Mouse (Mus musculus) neural tube, embryonic 12.5 days (tissue): ENCODE data around the gene Cntnap5a. TPM values are rescaled to one million over a fixed set of nuclear protein-coding genes. Genes with fewer than 3 reads are reported as not detected.

ENCODE experiments used
- ATAC-seq: fragments of 200-750 bp; cut with Nextera tagmentation; 2 replicates; pipeline ENCODE4 v1.8.0; 2017; ENCODE audit warnings: low read depth, mild to moderate bottlenecking, moderate TSS enrichment, moderate library complexity; ENCODE audit not compliant: low FRiP score
- H3K27ac ChIP-seq: fragments of 300-500 bp; sonication (generic); 2 replicates; pipeline ENCODE4 v1.5.1; 2016
- H3K27me3 ChIP-seq: fragments of 300-500 bp; sonication (generic); replicated peaks from 2 replicates; pipeline ENCODE4 v1.6.1; 2016; ENCODE audit warnings: mild to moderate bottlenecking
- H3K36me3 ChIP-seq: fragments of 300-500 bp; sonication (generic); 2 replicates; pipeline ENCODE4 v1.6.1; 2016; ENCODE audit warnings: mild to moderate bottlenecking
- H3K4me1 ChIP-seq: fragments of 300-500 bp; sonication (generic); 2 replicates; pipeline ENCODE4 v1.6.1; 2016
- H3K4me2 ChIP-seq: fragments of 300-500 bp; sonication (generic); replicated peaks from 2 replicates; pipeline ENCODE4 v1.6.1; 2016; ENCODE audit warnings: mild to moderate bottlenecking
- H3K4me3 ChIP-seq: fragments of 300-500 bp; sonication (generic); 2 replicates; pipeline ENCODE4 v1.5.1; 2016
- H3K9ac ChIP-seq: fragments of 300-500 bp; sonication (generic); 2 replicates; pipeline ENCODE4 v1.6.1; 2016; ENCODE audit warnings: mild to moderate bottlenecking
- H3K9me3 ChIP-seq: fragments of 300-500 bp; sonication (generic); 2 replicates; pipeline ENCODE4 v1.6.1; 2016; ENCODE audit warnings: mild to moderate bottlenecking
- WGBS: fragments of 180-500 bp; shearing (Covaris S2); methylation state at CpG from one replicate; pipeline ENCODE4 v1.1.7; 2016; 5-methylcytosine and 5-hydroxymethylcytosine counted together
- polyA plus RNA-seq: library from polyadenylated mRNA; unstranded; fragments of >200 nt; fragmentation: Nextera tagmentation; extraction: Ambion mirVana; gene quantifications from 2 replicates; pipeline ENCODE4 v1.2.1, GENCODE M21; 2016

The Cntnap5a gene
- polyA plus RNA-seq, 1 experiment from 2014 or later, result 0.52 TPM

DNA sequence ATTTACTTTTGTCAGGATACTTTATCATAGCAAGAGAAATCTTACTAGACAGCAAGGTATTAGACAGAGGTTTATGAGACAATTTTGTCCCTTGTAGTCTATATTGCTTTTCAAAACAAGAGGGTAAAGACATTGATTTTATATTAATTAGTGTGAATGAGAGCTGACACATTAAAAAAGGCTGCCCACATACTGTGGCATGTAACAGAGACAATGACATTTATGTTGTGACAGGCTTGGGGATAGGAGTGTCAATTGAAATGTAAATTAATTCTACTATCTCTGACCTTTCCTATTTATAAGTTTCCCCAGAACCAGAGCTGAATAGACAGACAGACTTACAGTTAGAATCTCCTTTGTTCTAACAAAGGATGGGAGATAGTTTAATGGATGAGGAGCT is 596.6 kb downstream of the Cntnap5a start:
- ATAC-seq, result no peak
- H3K9me3 ChIP-seq, result no peaks in the 10 kb centered on the region
- no peak overlapping the region for H3K4me2 ChIP-seq
- no peak overlapping the region for H3K27ac ChIP-seq
- H3K4me3 ChIP-seq, result no peak overlapping the region
- H3K27me3 ChIP-seq, result no peaks in the 10 kb centered on the region
- no peak overlapping the region for H3K9ac ChIP-seq
- no peaks in the 10 kb centered on the region for H3K4me1 ChIP-seq
- H3K36me3 ChIP-seq, result no peaks in the 10 kb centered on the region

DNA sequence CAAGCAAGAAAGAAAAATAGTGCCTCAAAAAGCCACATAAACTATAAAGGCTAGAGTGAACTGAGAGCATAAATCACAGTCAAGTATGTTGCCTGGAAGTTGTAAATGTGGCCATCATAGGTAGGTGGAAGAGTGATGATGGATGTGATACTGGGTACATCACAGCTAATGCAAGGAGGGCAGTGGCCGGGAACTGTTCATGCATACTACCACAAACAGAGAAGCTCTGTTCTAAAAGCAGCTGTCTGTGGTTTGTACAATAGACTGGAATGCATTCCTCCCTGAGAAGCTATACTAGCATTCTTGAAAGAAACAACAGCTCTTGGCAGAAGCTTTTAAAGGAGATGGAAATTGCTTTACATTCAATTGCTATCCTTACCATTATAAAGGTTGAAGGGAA is 599.4 kb downstream of the Cntnap5a start:
- 41% methylated on average over 1 of the region's 1 CpGs for WGBS
- Histone ChIP-seq H3K4me2 (no peak overlapping the region), H3K27me3 (no peaks in the 10 kb centered on the region), H3K9me3 (no peaks in the 10 kb centered on the region), H3K4me3 (no peak overlapping the region), H3K4me1 (no peaks in the 10 kb centered on the region), H3K27ac (no peak overlapping the region), H3K9ac (no peak overlapping the region), H3K36me3 (no peaks in the 10 kb centered on the region)
- ATAC-seq, result no peak

GRCm38 (mm10) chr1:116306555-116306954 is 622.0 kb downstream of the Cntnap5a start:
- no peak overlapping the region for H3K9ac ChIP-seq
- H3K27me3 ChIP-seq, result no peaks in the 10 kb centered on the region
- no peaks in the 10 kb centered on the region for H3K36me3 ChIP-seq
- 77% methylated on average over 3 of the region's 3 CpGs for WGBS
- no peaks in the 10 kb centered on the region for H3K4me1 ChIP-seq
- H3K27ac ChIP-seq, result no peak overlapping the region
- no peak for ATAC-seq
- H3K9me3 ChIP-seq, result no peaks in the 10 kb centered on the region
- H3K4me2 ChIP-seq, result no peak overlapping the region
- H3K4me3 ChIP-seq, result no peak overlapping the region

- H3K4me2 ChIP-seq, result no peak overlapping the region
- no peak overlapping the region for H3K4me3 ChIP-seq
- WGBS, result 62% methylated on average over 3 of the region's 3 CpGs
- no peaks in the 10 kb centered on the region for H3K9me3 ChIP-seq
- no peak overlapping the region for H3K27ac ChIP-seq
- no peaks in the 10 kb centered on the region for H3K27me3 ChIP-seq
- H3K4me1 ChIP-seq, result no peaks in the 10 kb centered on the region
- no peak overlapping the region for H3K9ac ChIP-seq
- ATAC-seq, result peak; percentile 43
- no peaks in the 10 kb centered on the region for H3K36me3 ChIP-seq
These were observed 627.0 kb downstream of the Cntnap5a start for GRCm38 (mm10) chr1:116311512-116311911.

- Histone ChIP-seq H3K4me1 (no peaks in the 10 kb centered on the region), H3K9ac (no peak overlapping the region), H3K4me3 (no peak overlapping the region), H3K27ac (no peak overlapping the region), H3K9me3 (no peaks in the 10 kb centered on the region), H3K27me3 (no peaks in the 10 kb centered on the region), H3K36me3 (no peaks in the 10 kb centered on the region), H3K4me2 (no peak overlapping the region)
- ATAC-seq, result no peak
These were observed 628.7 kb downstream of the Cntnap5a start for GRCm38 (mm10) chr1:116313269-116313668.

GRCm38 (mm10) chr1:116324505-116324904 is 639.9 kb downstream of the Cntnap5a start:
- Histone ChIP-seq H3K36me3 (no peaks in the 10 kb centered on the region), H3K27ac (no peak overlapping the region), H3K4me1 (no peaks in the 10 kb centered on the region), H3K9me3 (no peaks in the 10 kb centered on the region), H3K4me3 (no peak overlapping the region), H3K27me3 (no peaks in the 10 kb centered on the region), H3K9ac (no peak overlapping the region), H3K4me2 (no peak overlapping the region)
- ATAC-seq, result no peak

- H3K9me3 ChIP-seq, result no peaks in the 10 kb centered on the region
- no peak for ATAC-seq
- no peaks in the 10 kb centered on the region for H3K27me3 ChIP-seq
- H3K27ac ChIP-seq, result no peak overlapping the region
- no peak overlapping the region for H3K9ac ChIP-seq
- H3K4me2 ChIP-seq, result no peak overlapping the region
- no peaks in the 10 kb centered on the region for H3K4me1 ChIP-seq
- H3K36me3 ChIP-seq, result no peaks in the 10 kb centered on the region
- H3K4me3 ChIP-seq, result no peak overlapping the region
These were observed 669.1 kb downstream of the Cntnap5a start for GRCm38 (mm10) chr1:116353669-116354068.

DNA sequence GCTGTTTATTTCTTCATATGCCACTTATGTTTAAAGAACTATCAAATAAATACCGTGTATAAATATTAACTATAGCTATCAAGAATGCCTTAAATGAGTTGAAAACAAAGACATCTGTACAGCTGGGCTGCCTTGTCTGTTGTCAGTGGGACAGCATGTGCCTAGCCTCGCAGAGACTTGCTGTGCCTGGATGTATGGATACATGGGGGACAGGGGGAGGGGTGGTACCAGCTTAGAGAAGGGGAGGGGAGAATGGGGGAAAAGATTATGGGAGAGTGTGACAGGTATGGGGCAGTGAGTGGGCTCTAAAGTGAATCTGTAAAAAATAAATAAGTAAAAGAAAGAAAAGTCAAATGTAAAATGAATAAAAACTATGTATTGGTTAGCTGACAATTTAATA is 681.0 kb downstream of the Cntnap5a start:
- no peak overlapping the region for H3K4me3 ChIP-seq
- 47% methylated on average over 2 of the region's 2 CpGs for WGBS
- ATAC-seq, result 0 out of 2 replicates have a peak, but pooled peaks have one; percentile 31

DNA sequence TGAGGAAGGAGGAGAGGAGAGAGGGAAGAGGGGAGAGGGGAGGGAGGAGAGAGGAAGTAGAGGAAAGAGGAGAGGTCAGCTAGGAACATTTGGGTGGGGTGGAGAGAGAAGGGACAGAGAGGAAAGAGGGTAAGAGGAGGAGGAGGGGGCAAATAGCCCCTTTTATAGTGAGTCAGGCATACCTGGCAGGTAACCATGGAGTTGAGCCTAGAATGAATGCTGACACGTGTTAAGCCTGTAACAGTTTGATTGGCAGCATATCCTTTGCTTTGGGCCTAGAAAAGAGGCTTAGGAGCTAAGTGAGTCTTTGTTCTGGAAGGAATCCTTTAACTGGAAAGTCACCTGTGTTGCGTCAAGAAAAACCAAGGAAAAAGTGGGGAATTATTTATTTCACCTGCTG is 681.6 kb downstream of the Cntnap5a start:
- Histone ChIP-seq H3K4me1 (0 out of 2 replicates have a peak, but pooled peaks cover 2% of the 10 kb centered on the region), H3K9me3 (no peaks in the 10 kb centered on the region), H3K4me3 (no peak overlapping the region), H3K27ac (no peak overlapping the region), H3K4me2 (no peak overlapping the region), H3K36me3 (no peaks in the 10 kb centered on the region), H3K27me3 (no peaks in the 10 kb centered on the region), H3K9ac (no peak overlapping the region)
- WGBS, result 28% methylated on average over 2 of the region's 2 CpGs
- ATAC-seq, result no peak

More for the DNA sequence above, 681.0 kb downstream of the Cntnap5a start:
- Histone ChIP-seq H3K4me1 (0 out of 2 replicates have a peak, but pooled peaks cover 2% of the 10 kb centered on the region), H3K9ac (no peak overlapping the region), H3K27ac (no peak overlapping the region), H3K9me3 (no peaks in the 10 kb centered on the region), H3K4me2 (no peak overlapping the region), H3K36me3 (no peaks in the 10 kb centered on the region), H3K27me3 (no peaks in the 10 kb centered on the region)

DNA sequence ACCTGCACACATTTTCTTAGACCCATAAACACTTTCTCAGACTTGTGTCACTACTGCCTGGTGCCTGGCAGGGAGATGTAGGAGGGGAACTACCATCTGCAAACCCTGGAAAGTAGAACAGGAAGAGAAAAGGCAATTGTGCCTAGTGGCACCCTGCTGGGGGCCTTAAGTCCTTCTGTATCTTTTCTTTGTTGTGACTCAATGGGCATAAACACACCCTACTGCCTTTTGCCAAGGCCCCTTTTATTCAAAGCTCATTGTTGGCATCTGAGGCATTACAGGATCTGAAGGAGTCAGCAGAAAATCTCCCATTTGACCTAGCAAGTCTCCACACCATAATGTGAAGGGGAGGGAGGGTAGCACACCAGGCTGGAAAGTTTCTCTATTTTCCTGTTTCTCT is 682.2 kb downstream of the Cntnap5a start:
- H3K27ac ChIP-seq, result no peak overlapping the region
- peak; percentile 71 for ATAC-seq
- no peak overlapping the region for H3K4me3 ChIP-seq

DNA sequence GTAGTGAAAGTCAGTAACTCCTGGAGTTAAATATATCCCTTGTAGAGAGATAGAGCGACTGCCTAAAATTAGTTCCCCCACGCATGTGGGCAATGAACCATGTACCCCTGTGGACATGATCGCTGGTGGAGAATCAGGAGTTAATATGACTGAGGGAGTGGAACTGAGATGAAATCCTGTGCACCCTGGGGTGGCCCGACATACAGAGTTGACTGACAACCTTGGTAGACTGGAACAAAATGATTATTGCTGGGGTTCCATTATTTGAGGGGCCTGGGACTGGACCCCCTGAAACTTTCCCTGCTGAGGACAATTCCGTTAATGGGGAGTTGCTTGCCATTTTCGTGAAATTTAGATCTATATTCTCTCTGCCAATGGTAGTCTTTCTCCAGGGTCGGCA is 683.0 kb downstream of the Cntnap5a start:
- 28% methylated on average over 7 of the region's 7 CpGs for WGBS
- Histone ChIP-seq H3K27me3 (no peaks in the 10 kb centered on the region), H3K27ac (no peak overlapping the region), H3K4me1 (0 out of 2 replicates have a peak, but pooled peaks cover 2% of the 10 kb centered on the region), H3K4me2 (no peak overlapping the region), H3K9ac (no peak overlapping the region), H3K36me3 (no peaks in the 10 kb centered on the region), H3K4me3 (no peak overlapping the region), H3K9me3 (no peaks in the 10 kb centered on the region)
- no peak for ATAC-seq

More for the DNA sequence above, 682.2 kb downstream of the Cntnap5a start:
- H3K9me3 ChIP-seq, result no peaks in the 10 kb centered on the region
- H3K36me3 ChIP-seq, result no peaks in the 10 kb centered on the region
- no peaks in the 10 kb centered on the region for H3K27me3 ChIP-seq
- no peak overlapping the region for H3K9ac ChIP-seq
- 0 out of 2 replicates have a peak, but pooled peaks cover 2% of the 10 kb centered on the region for H3K4me1 ChIP-seq
- H3K4me2 ChIP-seq, result no peak overlapping the region

DNA sequence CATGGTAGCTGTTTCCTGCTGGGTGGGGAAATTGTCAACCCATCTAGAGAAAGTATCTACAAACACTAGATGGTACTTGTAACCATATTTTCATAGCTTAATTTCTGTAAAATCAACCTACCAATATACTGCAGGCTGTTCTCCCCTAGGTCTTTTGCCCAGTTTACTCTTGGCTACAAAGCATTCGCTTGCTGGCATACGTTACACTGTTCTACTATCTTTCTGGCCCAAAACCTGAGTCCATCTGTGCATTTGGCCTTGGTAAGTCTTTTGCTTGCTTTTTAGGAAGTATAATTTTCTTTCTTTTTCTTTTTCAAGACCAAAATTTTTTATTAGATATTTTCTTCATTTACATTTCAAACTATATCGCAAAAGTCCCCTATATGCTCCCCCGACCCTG is 686.3 kb downstream of the Cntnap5a start:
- H3K9ac ChIP-seq, result no peak overlapping the region
- no peaks in the 10 kb centered on the region for H3K27me3 ChIP-seq
- no peak overlapping the region for H3K4me3 ChIP-seq
- no peak for ATAC-seq
- no peak overlapping the region for H3K4me2 ChIP-seq
- H3K4me1 ChIP-seq, result 0 out of 2 replicates have a peak, but pooled peaks cover 2% of the 10 kb centered on the region
- H3K36me3 ChIP-seq, result no peaks in the 10 kb centered on the region
- 96% methylated on average over 4 of the region's 4 CpGs for WGBS
- H3K27ac ChIP-seq, result no peak overlapping the region
- no peaks in the 10 kb centered on the region for H3K9me3 ChIP-seq

- H3K4me3 ChIP-seq, result no peak overlapping the region
- no peak overlapping the region for H3K4me2 ChIP-seq
- H3K9me3 ChIP-seq, result no peaks in the 10 kb centered on the region
- 82% methylated on average over 1 of the region's 1 CpGs for WGBS
- no peaks in the 10 kb centered on the region for H3K4me1 ChIP-seq
- H3K36me3 ChIP-seq, result no peaks in the 10 kb centered on the region
- no peak overlapping the region for H3K9ac ChIP-seq
- ATAC-seq, result no peak
- no peaks in the 10 kb centered on the region for H3K27me3 ChIP-seq
- H3K27ac ChIP-seq, result no peak overlapping the region
These were observed 689.0 kb downstream of the Cntnap5a start for GRCm38 (mm10) chr1:116373551-116373950.
